Mouse (Mus musculus): ENCODE data around the gene Arv1. TPM values are rescaled to one million over a fixed set of nuclear protein-coding genes. Genes with fewer than 3 reads are reported as not detected.

Gene Arv1
- total and polyA plus RNA-seq, 3 experiments, result 9.7 to 22.0 (median 11.9) TPM

DNA sequence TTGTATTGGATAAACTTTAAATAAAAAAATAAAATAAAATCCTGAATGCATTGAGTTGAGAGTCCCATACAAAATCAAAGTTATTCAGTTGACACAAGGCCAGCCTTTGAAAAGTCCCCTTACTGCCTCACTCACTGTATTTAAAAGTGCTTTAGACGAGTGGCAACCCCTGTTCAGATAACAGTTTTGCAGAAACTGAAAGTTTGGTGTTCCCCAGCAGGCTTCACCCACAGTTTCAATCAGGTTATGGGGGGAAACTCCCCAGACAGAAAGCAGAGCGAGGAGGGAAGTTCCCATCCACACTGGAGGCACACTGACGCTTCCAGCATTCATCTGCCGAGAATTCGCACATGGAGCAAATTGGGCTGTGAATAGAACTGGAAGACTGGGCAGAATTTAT is 34.7 kb downstream of the Arv1 start:
- peak overlapping the region; percentile 93 for H3K4me2 ChIP-seq (ENCODE audit: insufficient read depth, low read depth, poor library complexity, severe bottlenecking)
- peak; percentile 68 for DNase-seq (ENCODE audit: extremely low read depth)
- H3K9ac ChIP-seq (ENCODE audit: insufficient read depth, low read depth), result peak overlapping the region; percentile 4; the same call in 1 of the 2 replicates
- no peaks in the 10 kb centered on the region for H3K79me2 ChIP-seq (replicated peaks; ENCODE audit: control insufficient read depth, extremely low read depth, insufficient read depth, poor library complexity, severe bottlenecking)
- peak overlapping the region in 1 of 3 experiments; percentile 7 for H3K4me3 ChIP-seq (replicated peaks in 1 of 3; ENCODE audit: low read depth in 2 of 3, low read length in 2 of 3, poor library complexity in 1 of 3)
- H3K27me3 ChIP-seq (replicated peaks), result peaks cover 4% of the 10 kb centered on the region
- in situ Hi-C loops (cut with MboI; ENCODE audit: low pct_ligation_motif_present, low pct_unique_long_range_greater_than_20kb, low sequenced_read_pairs) (no loop called here), dilution Hi-C loops (cut with MboI; ENCODE audit: extremely low pct_ligation_motif_present, extremely low pct_unique_long_range_greater_than_20kb, low sequenced_read_pairs) (no loop called here)
- H3K9me3 ChIP-seq (replicated peaks; ENCODE audit: low read length), result peaks cover 9% of the 10 kb centered on the region
- H3K36me3 ChIP-seq (replicated peaks in 1 of 2; ENCODE audit: control insufficient read depth in 1 of 2, insufficient read depth in 1 of 2, low read length in 1 of 2), result no peaks in the 10 kb centered on the region
- no peak for TF ChIP-seq HCFC1 (IDR thresholded peaks at IDR 0.05; ENCODE audit: low read depth, low read length)
- peak; percentile 74 for TF ChIP-seq MAZ (IDR thresholded peaks at IDR 0.05; ENCODE audit: low read depth, low read length)
- 0 out of 2 replicates have a peak, but pooled peaks have one; percentile 49 for TF ChIP-seq TBP (conservative IDR thresholded peaks at IDR 0.05; ENCODE audit: low read depth, low read length)
- 0 out of 2 replicates have a peak, but pooled peaks have one; percentile 8 for TF ChIP-seq NRF1 (IDR thresholded peaks at IDR 0.05; ENCODE audit: low read depth, low read length)
- no peak for TF ChIP-seq POLR2AphosphoS2 (IDR thresholded peaks at IDR 0.05; ENCODE audit: low read depth, low read length)
- peak; percentile 70 for TF ChIP-seq CHD2 (IDR thresholded peaks at IDR 0.05; ENCODE audit: low read length)
- peak; percentile 83 for TF ChIP-seq ETS1 (conservative IDR thresholded peaks at IDR 0.05; ENCODE audit: low read depth, low read length)
- peak; percentile 54; the same call in 1 of the 2 replicates for TF ChIP-seq EP300 (IDR thresholded peaks at IDR 0.05; ENCODE audit: low read length)
- peak; percentile 70; the same call in 1 of the 2 replicates for TF ChIP-seq MEF2A (IDR thresholded peaks at IDR 0.05; ENCODE audit: borderline replicate concordance, low read depth, low read length)
- TF ChIP-seq IRF4 (IDR thresholded peaks at IDR 0.05; ENCODE audit: low read depth, low read length), result peak; percentile 87
- TF ChIP-seq RCOR1 (conservative IDR thresholded peaks at IDR 0.05; ENCODE audit: low read depth, low read length), result peak; percentile 77
- TF ChIP-seq JUND (conservative IDR thresholded peaks at IDR 0.05; ENCODE audit: low read depth, low read length), result no peak
- peak; percentile 62; the same call in 1 of the 2 replicates for TF ChIP-seq BHLHE40 (IDR thresholded peaks at IDR 0.05; ENCODE audit: low read depth, low read length)
- TF ChIP-seq SIN3A (IDR thresholded peaks at IDR 0.05; ENCODE audit: low read length), result peak; percentile 80; the same call in 1 of the 2 replicates
- TF ChIP-seq TCF12 (IDR thresholded peaks at IDR 0.05; ENCODE audit: low read depth, low read length), result peak; percentile 68
- TF ChIP-seq MXI1 (IDR thresholded peaks at IDR 0.05; ENCODE audit: low read depth, low read length), result peak; percentile 37; the same call in 1 of the 2 replicates
- peak; percentile 44; the same call in 1 of the 2 replicates for TF ChIP-seq MAX (IDR thresholded peaks at IDR 0.05; ENCODE audit: low read length)
- TF ChIP-seq ZMIZ1 (IDR thresholded peaks at IDR 0.05; ENCODE audit: low read depth, low read length), result no peak
- H3K4me1 ChIP-seq (ENCODE audit: control insufficient read depth in 1 of 2, insufficient read depth in 2 of 2), result peaks cover 16 to 63% of the 10 kb centered on the region in 2 experiments
- peak overlapping the region; percentile 15; the same call in 1 of the 2 replicates for H3K27ac ChIP-seq (ENCODE audit: insufficient read depth, low read depth)

- Histone ChIP-seq H3K27me3 (replicated peaks) (peaks cover 2% of the 10 kb centered on the region), H3K4me3 (replicated peaks in 1 of 3; ENCODE audit: low read depth in 2 of 3, low read length in 2 of 3, poor library complexity in 1 of 3) (no peak overlapping the region), H3K9me3 (replicated peaks; ENCODE audit: low read length) (peaks cover 9% of the 10 kb centered on the region), H3K36me3 (replicated peaks in 1 of 2; ENCODE audit: control insufficient read depth in 1 of 2, insufficient read depth in 1 of 2, low read length in 1 of 2) (no peaks in the 10 kb centered on the region), H3K4me2 (ENCODE audit: insufficient read depth, low read depth, poor library complexity, severe bottlenecking) (no peak overlapping the region), H3K9ac (ENCODE audit: insufficient read depth, low read depth) (no peak overlapping the region), H3K27ac (ENCODE audit: insufficient read depth, low read depth) (no peak overlapping the region), H3K4me1 (ENCODE audit: control insufficient read depth in 1 of 2, insufficient read depth in 2 of 2) (peaks cover 10 to 46% of the 10 kb centered on the region in 2 experiments), H3K79me2 (replicated peaks; ENCODE audit: control insufficient read depth, extremely low read depth, insufficient read depth, poor library complexity, severe bottlenecking) (no peaks in the 10 kb centered on the region)
- DNase-seq (ENCODE audit: extremely low read depth), result peak; percentile 64
- in situ Hi-C loops (cut with MboI; ENCODE audit: low pct_ligation_motif_present, low pct_unique_long_range_greater_than_20kb, low sequenced_read_pairs), result no loop called here
- dilution Hi-C loops (cut with MboI; ENCODE audit: extremely low pct_ligation_motif_present, extremely low pct_unique_long_range_greater_than_20kb, low sequenced_read_pairs), result no loop called here
- TF ChIP-seq IRF4 (IDR thresholded peaks at IDR 0.05; ENCODE audit: low read depth, low read length) (peak; percentile 25; the same call in 1 of the 2 replicates), TCF12 (IDR thresholded peaks at IDR 0.05; ENCODE audit: low read depth, low read length) (no peak), HCFC1 (IDR thresholded peaks at IDR 0.05; ENCODE audit: low read depth, low read length) (no peak; the same call in 1 of the 2 replicates), ELF1 (IDR thresholded peaks at IDR 0.05; ENCODE audit: low read depth, low read length) (no peak), RAD21 (IDR thresholded peaks at IDR 0.05; ENCODE audit: low read depth, low read length) (peak; percentile 75), MAFK (IDR thresholded peaks at IDR 0.05; ENCODE audit: insufficient replicate concordance, low read length) (no peak), ZC3H11A (IDR thresholded peaks at IDR 0.05; ENCODE audit: low read depth, low read length) (peak; percentile 19; the same call in 1 of the 2 replicates), ZNF384 (IDR thresholded peaks at IDR 0.05; ENCODE audit: low read depth, low read length) (no peak), EP300 (IDR thresholded peaks at IDR 0.05; ENCODE audit: low read length) (no peak), SMC3 (IDR thresholded peaks at IDR 0.05; ENCODE audit: low read depth, low read length) (peak; percentile 87), BHLHE40 (IDR thresholded peaks at IDR 0.05; ENCODE audit: low read depth, low read length) (no peak), KAT2A (IDR thresholded peaks at IDR 0.05; ENCODE audit: insufficient replicate concordance, low read length) (no peak), POLR2AphosphoS2 (IDR thresholded peaks at IDR 0.05; ENCODE audit: low read depth, low read length) (no peak), ZMIZ1 (IDR thresholded peaks at IDR 0.05; ENCODE audit: low read depth, low read length) (no peak), MAZ (IDR thresholded peaks at IDR 0.05; ENCODE audit: low read depth, low read length) (0 out of 2 replicates have a peak, but pooled peaks have one; percentile 42), USF2 (conservative IDR thresholded peaks at IDR 0.05; ENCODE audit: low read depth, low read length) (no peak), RCOR1 (conservative IDR thresholded peaks at IDR 0.05; ENCODE audit: low read depth, low read length) (no peak), SIN3A (IDR thresholded peaks at IDR 0.05; ENCODE audit: low read length) (no peak), PAX5 (IDR thresholded peaks at IDR 0.05; ENCODE audit: low read length) (no peak), ZKSCAN1 (IDR thresholded peaks at IDR 0.05; ENCODE audit: borderline replicate concordance, low read depth, low read length) (no peak), MXI1 (IDR thresholded peaks at IDR 0.05; ENCODE audit: low read depth, low read length) (no peak), CTCF (conservative IDR thresholded peaks at IDR 0.05 in 1 of 2, IDR thresholded peaks at IDR 0.05 in 1 of 2; ENCODE audit: low read depth in 2 of 2, low read length in 2 of 2) (peak; percentile 39 to 91; a peak in 3 of 4 replicates), E2F4 (IDR thresholded peaks at IDR 0.05; ENCODE audit: insufficient replicate concordance, low read depth, low read length) (no peak)
Measured at GRCm38 (mm10) chr8:124758544-124758943, 36.6 kb downstream of the Arv1 start.

Measured in CH12.LX (cell line).